In the genomic region with DNA sequence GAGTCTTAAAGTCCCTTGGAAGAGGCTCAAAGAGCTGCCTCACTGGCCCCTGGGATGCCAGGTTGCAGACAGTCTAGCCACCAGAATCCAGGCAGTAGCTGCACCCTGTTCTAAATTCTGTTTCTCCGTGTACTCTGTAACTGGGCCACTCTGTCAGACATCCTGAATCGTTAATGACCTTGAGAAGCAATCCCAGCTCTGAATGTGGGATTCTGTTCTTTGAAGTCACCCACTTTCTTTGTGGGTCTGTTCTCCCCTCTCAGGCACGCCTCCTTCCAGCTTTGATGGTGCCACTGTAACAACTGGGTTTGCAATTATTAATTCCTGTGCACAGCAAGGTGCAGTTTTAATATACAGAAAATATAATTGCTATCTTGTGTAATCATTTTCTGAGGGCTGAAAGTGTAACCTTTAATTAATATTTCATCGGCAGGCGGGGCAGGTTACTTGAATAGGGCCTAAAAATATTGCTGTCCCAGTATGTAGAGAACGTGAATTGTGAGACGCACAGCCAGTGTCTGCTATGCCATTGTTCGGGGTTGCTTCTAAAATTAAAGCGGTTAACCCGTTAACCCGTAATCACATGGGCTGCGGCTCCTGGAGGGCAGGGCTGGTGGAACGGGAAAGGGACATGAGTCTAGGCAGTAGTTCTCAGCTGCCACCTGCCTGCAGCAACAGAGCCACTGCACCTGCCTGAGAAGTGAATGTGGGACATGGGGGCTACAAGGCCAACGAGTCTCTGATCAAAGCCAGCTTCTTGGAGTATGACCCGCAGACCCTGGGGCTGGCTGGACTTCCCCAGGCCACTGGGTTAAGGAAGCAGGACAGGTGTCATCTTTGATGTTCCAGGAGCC, we compare ENCODE assay signal across 11 mouse cellular contexts.
DNase-seq lines count a peak whose midpoint lies in the region; ATAC-seq and TF ChIP-seq lines count a peak whose summit lies in the region.
"Had no signal": no experiment of that assay in that cellular context is flagged by ENCODE, and none has a peak within 500 bp of the region (broad histone marks: within the 10 kb centered on the region; RNA-seq: fewer than 3 reads in every experiment).

No protein-coding gene starts in this region.

- no peak overlapping the region for H3K4me3 ChIP-seq in left cerebral cortex, adult 2 months
- H3K4me3 ChIP-seq in forebrain, embryonic 11.5 days (ENCODE audit: low read depth, low read length), result no peak overlapping the region
- H3K4me3 ChIP-seq in heart, embryonic 12.5 days, result no peak overlapping the region
- no peak overlapping the region for H3K4me3 ChIP-seq in midbrain, embryonic 12.5 days
- H3K4me3 ChIP-seq: erythroblast, embryonic 14.5 days had no signal

- no peak overlapping the region for H3K4me2 ChIP-seq in forebrain, embryonic 11.5 days (ENCODE audit: low read depth, low read length, severe bottlenecking)
- no peak overlapping the region for H3K4me2 ChIP-seq in heart, embryonic 12.5 days
- no peak overlapping the region for H3K4me2 ChIP-seq in midbrain, embryonic 12.5 days (replicated peaks)

- H3K27me3 ChIP-seq in forebrain, embryonic 11.5 days (ENCODE audit: control insufficient read depth, insufficient read depth, low read length), result no peaks in the 10 kb centered on the region
- H3K27me3 ChIP-seq in heart, embryonic 12.5 days (replicated peaks), result no peaks in the 10 kb centered on the region
- no peaks in the 10 kb centered on the region; the same call in 1 of the 2 replicates for H3K27me3 ChIP-seq in midbrain, embryonic 12.5 days

- TF ChIP-seq CTCF in left cerebral cortex, adult 2 months (IDR thresholded peaks at IDR 0.05), result no peak; the same call in none of the 2 replicates

- WGBS in forebrain, embryonic 11.5 days, result 64% methylated on average over 15 of the region's 15 CpGs
- WGBS in heart, embryonic 12.5 days, result 63% methylated on average over 15 of the region's 15 CpGs
- WGBS in midbrain, embryonic 12.5 days, result 79% methylated on average over 15 of the region's 15 CpGs

- no peaks in the 10 kb centered on the region for H3K36me3 ChIP-seq in forebrain, embryonic 11.5 days (ENCODE audit: control insufficient read depth, insufficient read depth, low read length)
- no peaks in the 10 kb centered on the region for H3K36me3 ChIP-seq in heart, embryonic 12.5 days
- H3K36me3 ChIP-seq in midbrain, embryonic 12.5 days, result no peaks in the 10 kb centered on the region

- intact Hi-C loops in left cerebral cortex, adult 2 months (cut with DNase I), result loop anchor here (2.0 to 5.0 kb wide), 2 partner anchors 62 to 81 kb away; no protein-coding TSS in a partner anchor

- DNase-seq in left cerebral cortex, adult 2 months (ENCODE audit: extremely low spot score in 1 of 2, low spot score in 2 of 2), result no peak
- DNase-seq in left cerebral cortex, adult 18-20 months (ENCODE audit: low spot score in 2 of 2), result no peak
- DNase-seq in forebrain, embryonic 11.5 days (ENCODE audit: low spot score), result no peak
- no peak for DNase-seq in adrenal gland, adult 18-20 months (ENCODE audit: low spot score in 2 of 2)
- no peak for DNase-seq in gastrocnemius, postnatal 25 days
- DNase-seq: thymus, postnatal 14 days had no signal

- no peaks in the 10 kb centered on the region for H3K9me3 ChIP-seq in forebrain, embryonic 11.5 days (ENCODE audit: control insufficient read depth, low read length)
- H3K9me3 ChIP-seq in heart, embryonic 12.5 days (replicated peaks), result no peaks in the 10 kb centered on the region
- no peaks in the 10 kb centered on the region for H3K9me3 ChIP-seq in midbrain, embryonic 12.5 days

- no peak overlapping the region for H3K9ac ChIP-seq in forebrain, embryonic 11.5 days (ENCODE audit: low read length)
- H3K9ac ChIP-seq in heart, embryonic 12.5 days, result no peak overlapping the region
- H3K9ac ChIP-seq in midbrain, embryonic 12.5 days (replicated peaks), result no peak overlapping the region

- H3K27ac ChIP-seq in left cerebral cortex, adult 2 months, result 0 out of 2 replicates have a peak overlapping the region, but pooled peaks have one; percentile 44
- no peak overlapping the region for H3K27ac ChIP-seq in forebrain, embryonic 11.5 days (ENCODE audit: low read depth, low read length)
- H3K27ac ChIP-seq in heart, embryonic 12.5 days (ENCODE audit: poor library complexity, severe bottlenecking), result 0 out of 2 replicates have a peak overlapping the region, but pooled peaks have one; percentile 12
- no peak overlapping the region for H3K27ac ChIP-seq in midbrain, embryonic 12.5 days (replicated peaks)
- H3K27ac ChIP-seq: macrophage had no signal

- ATAC-seq in forebrain, embryonic 11.5 days (replicated peaks; ENCODE audit: low FRiP score), result 0 out of 2 replicates have a peak, but pooled peaks have one; percentile 21
- peak; percentile 18; the same call in 1 of the 2 replicates for ATAC-seq in heart, embryonic 12.5 days (ENCODE audit: insufficient number of reproducible peaks, low FRiP score)
- ATAC-seq in midbrain, embryonic 12.5 days (ENCODE audit: low FRiP score, low read depth), result peak; percentile 19; the same call in 1 of the 2 replicates
- ATAC-seq: intestine, embryonic 16.5 days had no signal

- H3K4me1 ChIP-seq in forebrain, embryonic 11.5 days (replicated peaks; ENCODE audit: control insufficient read depth, insufficient read depth, low read length), result peaks cover 10% of the 10 kb centered on the region; the same call in 1 of the 2 replicates
- peaks cover 48% of the 10 kb centered on the region for H3K4me1 ChIP-seq in heart, embryonic 12.5 days (replicated peaks)
- H3K4me1 ChIP-seq in midbrain, embryonic 12.5 days, result peaks cover 14% of the 10 kb centered on the region

Comparison
In these comparisons a context has a peak if more than half of its experiments do, and no peak if none do; other contexts are left out.
1. H3K27ac ChIP-seq: peak in left cerebral cortex, adult 2 months (single experiment) and heart, embryonic 12.5 days (single experiment); none in forebrain, embryonic 11.5 days (single experiment) and midbrain, embryonic 12.5 days (single experiment).
2. Peak in every context shown above with its lines, with median percentiles within 50 percentile points of each other: ATAC-seq.